Mouse (Mus musculus): Measurements from ENCODE around the gene Gpr39. TPM values are rescaled to one million over a fixed set of nuclear protein-coding genes. Genes with fewer than 3 reads are reported as not detected.

The Gpr39 gene
- polyA plus RNA-seq, 1 experiment from 2014 or later, result not detected

DNA sequence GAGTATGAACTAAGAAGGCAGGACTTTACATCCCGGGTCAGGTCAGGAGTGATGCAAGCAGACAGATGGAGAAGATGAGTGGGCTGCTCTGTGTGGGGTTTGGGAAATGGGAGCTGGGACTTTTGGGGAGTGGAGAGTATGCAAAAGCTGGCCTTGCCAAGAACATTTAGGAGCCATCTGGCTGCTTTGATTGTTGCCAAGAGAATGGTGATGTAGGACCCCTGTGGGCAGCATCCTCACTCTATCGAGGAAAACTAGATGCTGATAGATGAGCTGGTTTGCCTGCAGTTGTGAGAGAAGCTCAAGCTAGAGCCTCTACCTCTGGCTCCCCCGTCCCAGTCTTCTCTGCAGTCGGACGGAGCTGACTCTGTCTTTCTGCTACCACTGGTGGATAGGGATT, 47.5 kb downstream of the Gpr39 start:
- Histone ChIP-seq H3K27me3 (ENCODE audit: control insufficient read depth, insufficient read depth, low read length) (no peaks in the 10 kb centered on the region), H3K4me2 (ENCODE audit: low read depth, low read length) (no peak overlapping the region), H3K4me1 (ENCODE audit: control insufficient read depth, insufficient read depth, low read length) (no peaks in the 10 kb centered on the region), H3K27ac (replicated peaks; ENCODE audit: low read depth, low read length) (no peak overlapping the region), H3K36me3 (replicated peaks; ENCODE audit: control insufficient read depth, insufficient read depth, low read depth, low read length) (no peaks in the 10 kb centered on the region), H3K4me3 (ENCODE audit: low read depth, low read length) (no peak overlapping the region), H3K9ac (replicated peaks; ENCODE audit: low read length) (no peak overlapping the region), H3K9me3 (replicated peaks; ENCODE audit: control insufficient read depth, low read length) (no peaks in the 10 kb centered on the region)
- WGBS, result 84% methylated on average over 5 of the region's 5 CpGs
- ATAC-seq (replicated peaks; ENCODE audit: insufficient number of reproducible peaks, low FRiP score, low TSS enrichment, low read depth), result no peak
- no peak for DNase-seq (ENCODE audit: low spot score)

DNA sequence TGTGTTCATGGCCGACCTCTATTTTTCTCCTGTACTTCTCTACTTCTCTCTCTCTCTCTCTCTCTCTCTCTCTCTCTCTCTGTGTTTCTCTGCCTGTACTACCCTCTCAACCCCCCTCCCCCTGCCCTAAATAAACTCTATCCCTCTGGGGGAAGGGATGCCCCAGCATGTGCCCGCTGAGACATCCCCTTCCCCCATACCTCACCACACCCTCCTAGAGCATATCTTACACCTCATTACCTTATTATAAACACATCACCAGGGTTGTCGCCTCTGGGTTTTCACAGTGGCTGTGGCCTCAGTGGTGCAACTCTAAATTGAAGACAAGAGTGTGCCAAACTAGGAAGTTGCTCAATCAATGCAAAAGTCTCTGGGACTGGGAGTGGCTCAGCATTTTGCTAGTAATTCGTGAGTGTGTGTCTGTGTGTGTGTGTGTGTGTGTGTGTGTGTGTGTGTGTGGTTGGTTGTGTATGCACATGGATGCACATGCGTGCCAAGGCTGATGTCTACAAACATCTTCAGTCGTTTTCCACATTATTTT, 52.3 kb downstream of the Gpr39 start:
- 69% methylated on average over 6 of the region's 6 CpGs for whole genome bisulfite sequencing
- ATAC-seq (replicated peaks; ENCODE audit: insufficient number of reproducible peaks, low FRiP score, low TSS enrichment, low read depth) (no peak), DNase-seq (ENCODE audit: low spot score) (no peak)
- Histone ChIP-seq H3K4me2 (ENCODE audit: low read depth, low read length) (no peak overlapping the region), H3K9me3 (replicated peaks; ENCODE audit: control insufficient read depth, low read length) (no peaks in the 10 kb centered on the region), H3K4me3 (ENCODE audit: low read depth, low read length) (no peak overlapping the region), H3K36me3 (replicated peaks; ENCODE audit: control insufficient read depth, insufficient read depth, low read depth, low read length) (no peaks in the 10 kb centered on the region), H3K4me1 (ENCODE audit: control insufficient read depth, insufficient read depth, low read length) (no peaks in the 10 kb centered on the region), H3K27me3 (ENCODE audit: control insufficient read depth, insufficient read depth, low read length) (no peaks in the 10 kb centered on the region), H3K27ac (replicated peaks; ENCODE audit: low read depth, low read length) (no peak overlapping the region), H3K9ac (replicated peaks; ENCODE audit: low read length) (no peak overlapping the region)

DNA sequence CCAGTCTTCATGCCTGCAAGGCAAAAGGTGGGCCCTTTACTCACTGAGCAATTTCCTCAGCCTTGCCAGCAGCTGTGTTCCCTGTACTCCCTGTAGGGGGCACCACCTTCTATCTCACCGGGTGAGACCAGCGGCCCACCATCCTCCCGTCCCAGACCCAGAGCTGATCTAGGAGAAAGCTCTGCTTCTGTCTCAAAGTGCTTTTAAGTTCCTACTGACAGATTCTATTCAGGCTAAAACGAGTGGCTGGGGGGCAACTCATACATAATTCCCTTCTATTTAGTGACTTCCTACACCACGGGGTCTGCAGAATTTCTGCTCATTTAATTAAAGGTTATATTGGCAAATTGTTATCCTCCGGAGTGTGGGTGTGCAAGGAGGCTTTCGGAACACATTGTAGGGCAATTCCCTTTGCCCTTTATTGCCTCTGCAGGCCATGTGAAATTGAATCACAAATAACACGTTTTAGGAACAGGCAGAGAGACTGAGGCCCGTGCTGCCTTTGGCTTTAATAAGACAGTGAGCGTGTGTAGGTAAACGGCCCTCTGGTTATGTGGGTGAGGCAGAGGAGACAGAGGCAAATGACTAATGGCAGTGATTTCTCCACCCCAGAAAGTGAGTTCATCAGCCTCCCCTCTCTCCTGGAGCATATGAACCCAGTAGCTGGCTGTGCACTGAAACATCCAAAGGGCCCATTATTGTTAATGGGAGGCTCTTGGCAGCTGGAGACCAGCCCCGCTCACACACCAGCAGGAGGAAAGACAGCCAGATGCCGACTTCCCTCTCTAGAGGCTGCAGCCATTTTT, 53.1 kb downstream of the Gpr39 start:
- WGBS, result 61% methylated on average over 13 of the region's 13 CpGs
- ATAC-seq (replicated peaks; ENCODE audit: insufficient number of reproducible peaks, low FRiP score, low TSS enrichment, low read depth) (no peak), DNase-seq (ENCODE audit: low spot score) (peak; percentile 31)
- Histone ChIP-seq H3K27me3 (ENCODE audit: control insufficient read depth, insufficient read depth, low read length) (no peaks in the 10 kb centered on the region), H3K27ac (replicated peaks; ENCODE audit: low read depth, low read length) (no peak overlapping the region), H3K4me1 (ENCODE audit: control insufficient read depth, insufficient read depth, low read length) (no peaks in the 10 kb centered on the region), H3K9me3 (replicated peaks; ENCODE audit: control insufficient read depth, low read length) (no peaks in the 10 kb centered on the region), H3K4me3 (ENCODE audit: low read depth, low read length) (no peak overlapping the region), H3K4me2 (ENCODE audit: low read depth, low read length) (no peak overlapping the region), H3K9ac (replicated peaks; ENCODE audit: low read length) (no peak overlapping the region), H3K36me3 (replicated peaks; ENCODE audit: control insufficient read depth, insufficient read depth, low read depth, low read length) (no peaks in the 10 kb centered on the region)

DNA sequence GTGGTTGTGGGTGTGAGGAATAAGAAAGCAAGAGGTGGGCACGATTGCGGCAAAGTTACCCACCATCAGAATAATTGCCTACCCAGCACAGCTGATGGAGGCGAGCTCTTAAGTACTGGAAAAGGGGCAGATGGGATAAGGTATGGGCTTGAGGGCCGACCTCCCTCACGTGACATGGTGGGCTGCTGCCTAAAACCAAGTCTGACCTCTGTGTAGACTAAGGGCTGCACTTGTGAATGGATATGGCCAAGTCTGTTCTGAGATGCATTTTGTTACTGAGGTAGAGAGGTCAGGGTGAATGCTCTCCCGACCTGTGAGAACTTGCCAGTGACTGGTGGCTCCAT, 53.7 kb downstream of the Gpr39 start:
- Histone ChIP-seq H3K9me3 (replicated peaks; ENCODE audit: control insufficient read depth, low read length) (no peaks in the 10 kb centered on the region), H3K4me1 (ENCODE audit: control insufficient read depth, insufficient read depth, low read length) (no peaks in the 10 kb centered on the region), H3K27ac (replicated peaks; ENCODE audit: low read depth, low read length) (no peak overlapping the region), H3K27me3 (ENCODE audit: control insufficient read depth, insufficient read depth, low read length) (no peaks in the 10 kb centered on the region), H3K4me2 (ENCODE audit: low read depth, low read length) (no peak overlapping the region), H3K9ac (replicated peaks; ENCODE audit: low read length) (no peak overlapping the region), H3K36me3 (replicated peaks; ENCODE audit: control insufficient read depth, insufficient read depth, low read depth, low read length) (no peaks in the 10 kb centered on the region), H3K4me3 (ENCODE audit: low read depth, low read length) (no peak overlapping the region)
- ATAC-seq (replicated peaks; ENCODE audit: insufficient number of reproducible peaks, low FRiP score, low TSS enrichment, low read depth), result no peak
- WGBS, result 81% methylated on average over 6 of the region's 6 CpGs
- no peak for DNase-seq (ENCODE audit: low spot score)

DNA sequence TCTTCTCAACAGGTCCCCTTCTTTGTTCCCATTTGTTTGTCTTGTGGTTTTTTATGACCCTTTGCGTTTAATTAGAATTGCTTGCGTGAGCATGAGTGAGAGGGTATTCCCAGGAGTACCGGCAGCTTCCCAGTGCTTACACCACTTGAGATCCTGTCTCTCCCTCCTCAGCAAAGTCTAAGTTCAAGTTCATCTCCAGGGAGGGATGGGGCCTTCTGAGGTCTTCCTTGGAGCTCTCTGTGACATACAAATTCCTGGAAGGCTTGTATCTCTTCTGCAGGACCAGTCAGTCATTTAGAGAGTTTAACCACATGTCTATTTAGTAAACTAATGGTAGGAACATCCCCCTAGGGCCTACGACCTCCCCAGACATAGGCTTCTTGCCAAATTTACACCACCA, 55.1 kb downstream of the Gpr39 start:
- H3K9me3 ChIP-seq (replicated peaks; ENCODE audit: control insufficient read depth, low read length), result no peaks in the 10 kb centered on the region
- H3K4me1 ChIP-seq (ENCODE audit: control insufficient read depth, insufficient read depth, low read length), result no peaks in the 10 kb centered on the region
- no peaks in the 10 kb centered on the region for H3K36me3 ChIP-seq (replicated peaks; ENCODE audit: control insufficient read depth, insufficient read depth, low read depth, low read length)
- ATAC-seq (replicated peaks; ENCODE audit: insufficient number of reproducible peaks, low FRiP score, low TSS enrichment, low read depth), result no peak
- H3K9ac ChIP-seq (replicated peaks; ENCODE audit: low read length), result no peak overlapping the region
- no peak overlapping the region for H3K27ac ChIP-seq (replicated peaks; ENCODE audit: low read depth, low read length)
- no peak for DNase-seq (ENCODE audit: low spot score)
- H3K4me3 ChIP-seq (ENCODE audit: low read depth, low read length), result no peak overlapping the region
- WGBS, result 77% methylated on average over 4 of the region's 4 CpGs
- H3K27me3 ChIP-seq (ENCODE audit: control insufficient read depth, insufficient read depth, low read length), result no peaks in the 10 kb centered on the region
- no peak overlapping the region for H3K4me2 ChIP-seq (ENCODE audit: low read depth, low read length)

DNA sequence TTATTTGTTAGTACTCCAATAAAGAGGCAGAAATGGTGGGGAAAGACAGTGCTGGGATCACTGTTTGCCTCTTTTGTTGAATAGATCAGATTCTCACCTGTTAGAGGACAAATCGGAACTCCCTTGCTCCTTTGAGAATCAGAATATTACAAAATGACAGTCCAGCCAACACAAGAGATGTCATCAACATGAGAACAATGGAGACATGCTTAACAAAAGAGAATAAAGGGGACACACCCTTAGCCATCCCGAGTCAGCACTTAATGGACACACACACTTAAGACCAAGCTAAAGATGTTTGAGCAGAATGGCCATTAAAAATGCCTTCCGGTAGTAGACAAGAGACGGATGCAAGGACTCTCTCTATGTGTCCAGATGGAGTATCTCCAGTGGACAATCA, 68.0 kb downstream of the Gpr39 start:
- Histone ChIP-seq H3K9ac (replicated peaks; ENCODE audit: low read length) (no peak overlapping the region), H3K9me3 (replicated peaks; ENCODE audit: control insufficient read depth, low read length) (no peaks in the 10 kb centered on the region), H3K27ac (replicated peaks; ENCODE audit: low read depth, low read length) (no peak overlapping the region), H3K4me1 (ENCODE audit: control insufficient read depth, insufficient read depth, low read length) (no peaks in the 10 kb centered on the region), H3K4me2 (ENCODE audit: low read depth, low read length) (no peak overlapping the region), H3K4me3 (ENCODE audit: low read depth, low read length) (no peak overlapping the region), H3K27me3 (ENCODE audit: control insufficient read depth, insufficient read depth, low read length) (no peaks in the 10 kb centered on the region), H3K36me3 (replicated peaks; ENCODE audit: control insufficient read depth, insufficient read depth, low read depth, low read length) (no peaks in the 10 kb centered on the region)
- no peak for ATAC-seq (replicated peaks; ENCODE audit: insufficient number of reproducible peaks, low FRiP score, low TSS enrichment, low read depth)
- WGBS, result 90% methylated on average over 4 of the region's 4 CpGs
- DNase-seq (ENCODE audit: low spot score), result no peak

DNA sequence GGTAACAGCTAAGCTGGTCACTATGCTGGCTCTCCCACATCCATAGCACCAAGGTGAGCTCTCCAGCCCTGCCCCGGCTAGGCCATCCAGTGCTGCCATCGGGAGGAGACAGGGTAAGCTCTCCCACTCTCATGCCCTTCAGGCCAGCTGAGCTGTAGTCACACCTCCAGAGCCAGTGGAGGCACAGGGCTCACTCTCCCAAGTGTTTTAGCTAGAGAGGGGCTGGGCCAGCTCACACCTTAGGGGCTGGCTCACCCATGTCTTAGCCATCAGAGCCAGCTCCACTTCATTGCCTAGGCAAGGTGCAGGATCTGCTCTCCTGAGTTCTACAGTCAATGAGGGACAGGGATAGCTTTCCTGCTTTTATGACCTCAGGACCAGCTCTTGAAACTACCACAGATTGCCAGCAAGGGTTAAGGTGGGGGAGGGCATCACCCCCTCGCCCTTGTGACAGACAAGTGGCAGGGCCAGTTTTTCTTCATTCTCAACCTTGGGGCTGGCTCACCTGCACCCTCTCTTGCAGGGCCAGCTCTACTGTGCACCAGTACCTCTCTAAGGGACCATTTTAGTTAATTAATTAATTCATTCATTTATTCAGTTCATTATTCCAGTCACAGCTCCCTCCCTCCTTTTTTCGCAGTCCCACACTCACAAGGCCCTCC, 78.7 kb downstream of the Gpr39 start:
- 0 out of 2 replicates have a peak, but pooled peaks have one; percentile 34 for ATAC-seq (replicated peaks; ENCODE audit: insufficient number of reproducible peaks, low FRiP score, low TSS enrichment, low read depth)

DNA sequence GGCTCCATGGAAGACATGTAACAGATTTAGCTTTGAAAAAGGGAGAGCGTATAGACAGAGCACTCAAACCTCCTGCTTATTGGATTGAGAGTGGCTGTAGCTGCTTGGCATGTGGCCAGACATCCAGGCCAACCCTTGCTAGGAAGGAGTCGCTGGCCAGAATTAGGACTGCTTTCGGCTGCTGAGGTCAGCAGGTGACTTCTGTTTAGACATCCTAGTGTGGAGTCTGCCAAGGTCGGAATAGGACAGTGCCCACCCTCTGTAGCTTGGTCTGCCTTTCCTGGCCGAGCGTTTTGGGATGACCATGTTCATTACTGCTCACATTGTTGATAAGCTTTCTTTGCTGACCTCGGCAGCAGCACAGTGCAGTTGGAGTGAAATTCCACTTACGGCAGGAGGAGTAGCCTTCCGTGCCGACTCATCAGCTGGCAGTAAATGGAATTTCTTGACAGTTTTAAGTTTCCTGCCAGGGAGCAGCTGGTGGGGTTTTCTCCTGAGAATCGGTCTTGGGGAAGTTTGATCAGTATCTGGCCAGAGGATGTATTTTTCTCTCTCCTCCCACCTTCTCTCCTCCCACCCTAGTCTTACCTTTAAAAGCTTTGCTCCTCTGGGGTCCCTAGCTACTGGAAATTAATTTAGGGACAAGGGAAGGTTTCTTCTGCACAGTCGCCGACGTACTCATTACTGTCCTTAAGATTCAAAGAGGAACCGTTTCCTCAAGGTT, 83.3 kb downstream of the Gpr39 start:
- DNase-seq (ENCODE audit: low spot score) (no peak), ATAC-seq (replicated peaks; ENCODE audit: insufficient number of reproducible peaks, low FRiP score, low TSS enrichment, low read depth) (no peak)
- WGBS, result 79% methylated on average over 15 of the region's 15 CpGs
- H3K9me3 ChIP-seq (replicated peaks; ENCODE audit: control insufficient read depth, low read length), result no peaks in the 10 kb centered on the region
- H3K9ac ChIP-seq (replicated peaks; ENCODE audit: low read length), result no peak overlapping the region
- no peak overlapping the region for H3K4me3 ChIP-seq (ENCODE audit: low read depth, low read length)
- no peak overlapping the region for H3K4me2 ChIP-seq (ENCODE audit: low read depth, low read length)
- H3K27me3 ChIP-seq (ENCODE audit: control insufficient read depth, insufficient read depth, low read length), result no peaks in the 10 kb centered on the region
- H3K27ac ChIP-seq (replicated peaks; ENCODE audit: low read depth, low read length), result no peak overlapping the region
- H3K4me1 ChIP-seq (ENCODE audit: control insufficient read depth, insufficient read depth, low read length), result no peaks in the 10 kb centered on the region
- no peaks in the 10 kb centered on the region for H3K36me3 ChIP-seq (replicated peaks; ENCODE audit: control insufficient read depth, insufficient read depth, low read depth, low read length)

More for the DNA sequence above, 78.7 kb downstream of the Gpr39 start:
- no peaks in the 10 kb centered on the region for H3K27me3 ChIP-seq (ENCODE audit: control insufficient read depth, insufficient read depth, low read length)
- no peaks in the 10 kb centered on the region for H3K36me3 ChIP-seq (replicated peaks; ENCODE audit: control insufficient read depth, insufficient read depth, low read depth, low read length)
- H3K9me3 ChIP-seq (replicated peaks; ENCODE audit: control insufficient read depth, low read length), result no peaks in the 10 kb centered on the region
- no peak overlapping the region for H3K4me3 ChIP-seq (ENCODE audit: low read depth, low read length)
- 87% methylated on average over 4 of the region's 4 CpGs for WGBS
- no peak overlapping the region for H3K9ac ChIP-seq (replicated peaks; ENCODE audit: low read length)
- H3K4me1 ChIP-seq (ENCODE audit: control insufficient read depth, insufficient read depth, low read length), result no peaks in the 10 kb centered on the region
- H3K27ac ChIP-seq (replicated peaks; ENCODE audit: low read depth, low read length), result no peak overlapping the region
- H3K4me2 ChIP-seq (ENCODE audit: low read depth, low read length), result no peak overlapping the region
- DNase-seq (ENCODE audit: low spot score), result no peak
